Mouse (Mus musculus) layer of hippocampus, adult 11-12 months (tissue): ENCODE measurements around the gene Fam53b.

Experiments
- DNase-seq: peaks from one replicate; pipeline ENCODE4 v3.0.0; 2022; ENCODE audit warnings: low spot score

Fam53b gene

DNA sequence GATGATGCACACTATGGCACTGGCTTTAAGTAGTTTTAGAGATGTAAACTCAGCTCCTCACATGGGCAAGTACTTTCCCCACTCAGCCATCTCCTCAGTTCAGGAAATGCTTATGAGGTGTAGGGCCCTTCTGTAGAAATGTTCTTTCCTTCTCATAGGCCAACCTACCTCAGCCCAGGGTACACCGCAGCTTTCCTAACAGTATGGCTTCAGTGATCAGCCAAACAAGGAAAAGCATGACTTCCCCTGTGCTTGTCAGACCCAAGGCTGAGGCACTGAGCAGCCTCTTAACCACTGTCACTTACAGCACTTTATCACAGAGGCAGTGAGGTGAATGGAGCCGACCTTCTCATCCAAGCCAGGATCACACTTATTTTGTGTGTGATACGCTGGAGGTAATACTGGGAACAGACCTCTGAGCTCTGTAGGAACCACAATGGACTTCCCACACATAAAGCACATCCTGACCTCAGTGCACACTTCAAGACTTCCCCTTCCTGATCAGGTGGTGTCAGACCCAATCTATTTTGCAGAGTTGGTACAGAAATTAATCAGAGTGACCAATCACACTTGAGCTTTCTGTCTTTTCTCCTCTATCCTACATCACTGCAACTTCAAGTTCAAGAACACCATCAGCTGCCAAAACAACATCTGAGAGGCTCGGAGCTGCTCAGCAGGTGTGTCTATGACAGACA is 26.0 kb downstream of the Fam53b start:
- no peak for DNase-seq

DNA sequence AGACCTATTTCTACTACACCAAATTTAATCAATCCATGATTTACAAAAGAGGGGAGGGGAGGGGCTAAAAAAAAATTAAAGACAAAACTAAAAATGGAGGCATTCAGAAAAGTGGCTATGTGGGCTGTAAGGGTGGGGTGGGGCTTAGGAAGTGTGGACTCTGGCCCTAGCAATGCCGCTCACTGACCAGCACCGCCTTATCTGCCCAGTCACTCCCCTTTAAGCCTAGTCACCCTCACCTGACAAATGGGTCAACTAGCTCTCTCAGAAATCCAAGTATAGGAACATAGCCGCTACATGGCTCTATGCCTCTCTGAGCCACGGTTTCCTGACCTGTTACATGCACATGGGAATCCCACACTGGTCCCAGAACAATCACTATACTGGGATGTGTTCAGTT is 26.7 kb downstream of the Fam53b start:
- DNase-seq, result no peak

DNA sequence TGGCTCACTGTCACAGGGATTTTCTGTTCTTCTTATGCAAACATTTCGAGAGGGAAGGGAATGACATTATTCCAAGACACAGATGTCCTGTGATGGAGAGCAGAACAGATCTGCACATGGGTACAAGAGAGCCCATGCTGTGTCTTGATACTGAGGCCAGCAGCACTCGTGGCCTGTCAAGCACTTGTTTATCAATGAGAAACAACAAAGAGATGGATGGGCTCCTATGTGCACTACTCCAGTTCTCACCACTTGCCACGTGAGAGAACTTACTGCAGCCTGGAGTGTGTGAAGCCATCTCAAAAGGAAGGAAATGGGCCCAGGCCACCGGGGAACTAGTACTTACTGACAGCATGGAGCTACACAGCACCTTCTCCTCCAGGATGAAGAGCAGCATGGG is 27.2 kb downstream of the Fam53b start:
- DNase-seq, result no peak

- no peak for DNase-seq
Measured at GRCm38 (mm10) chr7:132786011-132786410, 27.7 kb downstream of the Fam53b start.

DNA sequence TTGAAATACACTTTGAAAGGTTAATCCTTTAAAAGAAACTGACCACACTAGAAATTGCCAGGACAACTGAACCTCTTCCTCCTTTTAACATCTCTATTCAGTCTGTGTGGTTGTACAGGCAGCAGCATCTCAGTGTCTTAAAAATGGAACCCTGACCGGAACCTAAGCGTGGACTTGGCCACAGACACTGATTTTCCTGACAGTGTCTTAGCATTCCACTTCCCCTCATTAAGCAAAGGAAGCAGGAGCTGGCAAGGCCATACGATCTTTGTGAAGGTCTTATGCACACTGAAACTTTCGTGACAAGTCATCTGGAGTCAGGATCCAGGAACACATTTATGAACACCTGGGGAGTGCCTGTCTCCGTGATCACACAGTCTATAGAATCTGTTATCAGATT is 29.6 kb downstream of the Fam53b start:
- DNase-seq, result no peak

DNA sequence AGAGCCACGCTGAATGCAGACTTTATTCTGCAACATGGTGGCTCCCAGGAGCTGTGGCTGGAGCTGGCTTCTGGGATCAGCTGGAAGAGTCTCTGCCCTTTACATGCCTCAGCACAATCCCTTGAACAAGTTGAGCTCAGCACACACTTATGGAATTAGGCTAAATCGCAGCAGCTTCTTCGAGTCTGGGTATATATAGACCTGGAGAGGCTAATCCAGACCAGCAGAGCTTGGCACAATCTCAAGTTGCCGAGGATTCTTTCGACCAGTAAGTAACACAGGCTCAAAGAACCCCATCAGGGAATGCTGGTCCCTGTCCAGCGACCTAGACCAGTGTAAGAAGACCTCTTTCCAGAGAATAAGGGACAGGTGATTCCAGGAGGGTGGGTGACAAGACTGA is 31.8 kb downstream of the Fam53b start:
- no peak for DNase-seq

DNA sequence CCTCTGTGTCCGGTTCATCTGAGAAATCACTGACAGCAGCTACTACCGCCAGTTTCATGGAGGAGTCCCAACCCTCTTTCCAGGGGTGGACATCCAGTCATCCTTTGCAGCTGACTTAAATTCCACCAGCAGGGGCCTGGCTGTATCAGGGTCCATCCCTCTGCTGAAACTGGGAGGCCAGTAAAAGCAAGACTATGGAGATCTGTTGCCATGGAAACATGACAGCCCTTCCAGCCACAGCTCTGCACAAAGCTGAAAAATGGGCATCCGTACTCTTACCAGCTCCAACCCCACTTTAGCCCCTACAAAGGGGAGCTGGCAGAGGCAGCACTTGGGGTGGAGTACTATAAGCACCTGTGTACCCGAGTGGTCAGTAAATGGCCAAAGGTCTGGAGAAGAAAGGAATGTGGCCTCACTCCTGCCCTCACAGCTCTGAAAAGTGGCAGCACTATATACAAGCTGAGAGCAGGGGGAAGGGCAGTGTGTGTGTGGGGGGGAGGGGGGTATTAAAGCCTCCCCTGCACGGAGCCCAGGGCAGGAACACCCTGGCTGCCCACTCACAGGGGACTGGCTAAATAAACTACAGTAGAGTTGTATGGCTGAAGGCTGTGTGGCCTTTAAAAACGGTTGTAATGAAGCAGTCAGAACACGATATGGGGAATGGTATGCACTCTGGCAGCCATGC is 32.4 kb downstream of the Fam53b start:
- no peak for DNase-seq

- no peak for DNase-seq
Measured at GRCm38 (mm10) chr7:132780611-132781010, 33.1 kb downstream of the Fam53b start.

- DNase-seq, result no peak
Measured at GRCm38 (mm10) chr7:132778630-132779029, 35.1 kb downstream of the Fam53b start.

DNA sequence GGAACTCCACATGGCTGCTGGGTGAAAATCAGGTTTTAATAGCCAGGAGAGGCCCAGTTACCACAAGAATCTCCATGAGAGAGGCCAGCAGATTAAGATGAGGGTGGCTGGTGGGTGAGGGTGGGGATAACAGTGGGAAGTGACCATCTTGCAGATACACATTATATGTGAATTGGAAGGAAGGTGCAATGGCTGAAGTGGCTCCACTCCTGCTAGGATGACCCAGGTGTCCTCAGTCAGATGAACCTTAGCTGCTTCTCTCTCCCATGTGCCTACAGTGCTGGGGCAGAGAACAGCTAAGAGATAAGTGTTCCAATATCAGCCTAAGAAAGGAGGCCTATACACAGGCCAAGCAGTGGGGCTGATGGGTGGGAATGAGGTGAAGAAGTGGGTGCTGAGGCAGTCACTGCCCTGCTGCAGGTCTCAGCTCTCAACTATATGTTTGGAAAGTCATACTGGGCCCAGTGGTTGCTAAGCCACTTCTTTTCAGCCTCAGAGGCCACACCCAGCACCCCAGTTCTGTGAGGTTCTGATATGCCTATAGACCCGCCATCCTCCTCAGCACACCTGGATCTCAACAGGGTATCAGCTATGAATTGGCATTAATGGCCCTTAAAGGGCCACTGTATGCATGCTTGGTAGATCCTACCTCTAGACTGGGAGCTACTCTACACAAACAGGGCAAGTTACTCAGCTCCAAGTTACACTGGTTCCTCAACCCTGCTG is 35.8 kb downstream of the Fam53b start:
- no peak for DNase-seq

DNA sequence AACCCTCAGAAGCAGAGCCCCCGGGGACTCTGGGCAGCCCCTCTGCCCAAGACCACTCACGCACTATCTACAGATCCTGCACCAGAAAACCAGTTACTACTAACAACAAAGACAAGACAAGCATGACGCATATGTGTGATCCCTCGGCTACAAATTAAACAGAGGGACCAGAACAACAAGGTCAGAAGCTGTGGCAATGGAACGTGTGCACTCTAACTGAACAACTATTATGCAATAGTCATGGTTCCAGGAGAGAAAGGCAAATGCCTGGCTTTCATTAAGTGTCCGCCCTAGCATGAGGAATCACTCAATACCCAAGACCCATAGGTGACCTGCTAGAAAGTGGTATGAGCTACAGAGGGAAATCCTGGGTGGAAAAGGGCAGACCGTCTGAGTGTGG is 36.6 kb downstream of the Fam53b start:
- no peak for DNase-seq

GRCm38 (mm10) chr7:132776338-132777111 is 37.2 kb downstream of the Fam53b start:
- no peak for DNase-seq

GRCm38 (mm10) chr7:132775922-132776321 is 37.8 kb downstream of the Fam53b start:
- no peak for DNase-seq

DNA sequence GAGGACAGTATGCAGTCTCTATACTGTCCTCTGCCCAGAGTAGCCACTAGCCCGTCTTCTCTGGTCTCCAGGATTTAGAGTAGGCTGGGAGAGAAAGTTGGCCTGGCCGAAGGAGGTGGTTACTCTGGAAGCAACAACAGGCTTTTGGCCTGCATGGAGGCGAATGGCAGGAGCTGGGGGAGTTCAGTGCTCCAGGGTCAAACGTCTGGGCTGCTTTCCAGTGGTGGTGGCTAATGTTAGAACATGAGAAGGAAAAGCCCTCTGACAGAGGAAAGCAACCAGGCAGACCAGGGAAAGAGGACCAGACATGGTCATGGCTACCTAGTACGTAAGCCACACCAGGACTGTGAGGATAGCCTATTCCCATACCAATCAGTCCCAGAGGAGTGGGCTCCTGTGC is 38.4 kb downstream of the Fam53b start:
- DNase-seq, result no peak

DNA sequence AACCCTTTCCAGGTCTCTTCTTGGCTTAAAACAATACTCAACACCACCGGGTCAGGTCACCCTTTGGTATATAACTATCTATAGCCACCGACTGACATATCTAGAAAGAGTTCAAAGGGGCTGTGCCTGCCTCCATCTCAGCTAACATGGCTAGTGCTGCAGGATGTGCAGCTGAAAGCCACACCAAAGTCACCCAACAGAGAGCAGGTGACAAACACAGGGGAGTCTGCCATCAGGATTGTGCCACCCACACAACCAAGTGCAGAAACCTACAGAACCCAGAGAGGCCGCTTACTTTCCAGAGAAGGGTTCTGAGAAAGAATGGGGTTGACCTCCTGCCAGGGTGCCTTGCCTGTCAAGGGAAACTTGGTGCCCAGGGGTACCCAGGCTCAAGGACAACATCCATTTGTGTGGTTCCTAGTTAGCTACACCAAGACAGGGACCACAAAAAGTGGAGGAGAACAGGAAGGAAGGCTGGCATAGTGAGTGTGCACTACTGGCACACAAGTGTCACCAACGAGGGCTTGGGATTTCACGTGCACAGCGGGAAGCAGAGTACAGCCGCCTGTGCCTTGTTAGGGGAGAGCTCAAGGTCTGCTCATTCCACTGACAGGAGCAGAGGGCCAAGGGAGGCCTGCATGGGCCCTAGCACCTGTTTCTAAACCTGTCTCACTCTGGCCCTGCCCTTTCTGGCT is 40.5 kb downstream of the Fam53b start:
- DNase-seq, result no peak

DNA sequence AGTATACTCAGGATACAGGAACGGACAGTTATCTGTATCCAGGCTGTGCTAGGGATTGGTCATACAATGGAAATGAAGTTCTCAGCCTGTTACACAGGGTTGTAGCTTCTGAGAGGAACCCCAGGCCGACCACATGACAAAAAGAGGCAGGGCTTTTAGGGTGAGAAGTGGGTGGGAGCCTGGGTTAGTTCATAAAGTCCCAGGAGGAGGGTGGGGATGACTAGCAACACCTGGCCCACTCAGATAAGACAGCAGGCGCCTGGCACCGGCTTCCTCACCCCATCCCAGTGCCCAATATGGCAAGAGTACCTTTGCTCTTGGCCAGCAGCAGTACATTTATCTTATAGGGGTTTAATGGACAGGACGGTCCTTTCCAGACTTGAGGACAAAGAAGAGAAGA is 41.2 kb downstream of the Fam53b start:
- DNase-seq, result no peak

DNA sequence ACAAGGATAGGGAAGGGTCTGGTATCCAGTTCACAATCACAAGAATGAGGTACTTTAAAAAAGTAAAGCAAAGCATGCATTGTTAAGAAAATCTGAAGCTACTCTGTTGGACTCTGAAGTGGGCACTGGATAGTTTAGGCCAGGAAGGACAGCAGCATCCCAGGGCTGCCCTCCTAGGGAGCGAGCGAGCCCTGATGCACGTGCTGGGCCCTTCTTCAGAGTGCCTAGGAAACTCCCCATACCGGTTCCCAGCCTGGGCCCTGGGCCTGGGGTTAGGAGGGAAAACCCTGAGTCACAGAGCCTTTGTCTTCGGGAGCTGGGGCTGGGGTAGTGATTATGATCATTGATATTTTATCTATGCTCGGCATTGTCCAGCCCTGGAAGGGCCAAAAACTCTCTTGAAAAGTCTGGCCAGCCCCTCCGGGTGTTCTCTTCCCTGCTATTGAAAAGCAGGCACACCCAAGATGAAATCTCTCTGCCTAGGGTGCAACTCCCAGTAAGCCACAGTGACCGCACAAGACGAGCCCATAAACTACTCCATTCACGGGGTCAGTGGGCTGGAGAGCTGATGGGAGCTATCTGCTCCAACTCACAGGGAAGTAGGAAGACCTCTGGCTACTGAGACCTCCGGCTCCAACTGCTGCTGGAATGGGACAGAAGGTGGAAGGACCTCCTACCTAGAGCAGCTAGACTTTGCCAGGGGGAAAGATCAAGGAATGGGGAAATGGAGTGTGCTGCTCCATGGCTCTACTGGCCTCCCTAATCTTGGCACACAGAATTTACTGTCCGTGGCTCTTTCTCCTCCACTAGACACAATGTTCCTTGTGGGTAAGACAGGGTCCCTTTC is 45.0 kb downstream of the Fam53b start:
- no peak for DNase-seq

DNA sequence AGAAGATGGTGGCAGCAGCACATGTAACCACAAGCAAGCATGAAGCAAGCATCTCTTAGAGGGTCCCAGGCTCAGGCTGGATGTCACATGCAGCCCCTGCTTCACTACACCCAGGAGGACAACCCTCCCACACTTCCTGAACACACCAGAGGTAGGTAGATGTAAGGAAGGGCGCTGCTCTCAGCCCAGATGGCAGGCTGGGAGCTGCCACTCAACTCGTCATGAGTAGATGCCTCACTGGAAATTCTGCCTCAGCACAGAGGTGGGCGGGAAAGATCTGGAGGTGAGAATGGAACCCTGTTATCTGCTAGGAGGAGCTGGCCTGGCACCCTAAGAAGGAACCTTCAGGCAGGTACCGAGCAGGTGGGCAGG is 45.7 kb downstream of the Fam53b start:
- DNase-seq, result no peak

DNA sequence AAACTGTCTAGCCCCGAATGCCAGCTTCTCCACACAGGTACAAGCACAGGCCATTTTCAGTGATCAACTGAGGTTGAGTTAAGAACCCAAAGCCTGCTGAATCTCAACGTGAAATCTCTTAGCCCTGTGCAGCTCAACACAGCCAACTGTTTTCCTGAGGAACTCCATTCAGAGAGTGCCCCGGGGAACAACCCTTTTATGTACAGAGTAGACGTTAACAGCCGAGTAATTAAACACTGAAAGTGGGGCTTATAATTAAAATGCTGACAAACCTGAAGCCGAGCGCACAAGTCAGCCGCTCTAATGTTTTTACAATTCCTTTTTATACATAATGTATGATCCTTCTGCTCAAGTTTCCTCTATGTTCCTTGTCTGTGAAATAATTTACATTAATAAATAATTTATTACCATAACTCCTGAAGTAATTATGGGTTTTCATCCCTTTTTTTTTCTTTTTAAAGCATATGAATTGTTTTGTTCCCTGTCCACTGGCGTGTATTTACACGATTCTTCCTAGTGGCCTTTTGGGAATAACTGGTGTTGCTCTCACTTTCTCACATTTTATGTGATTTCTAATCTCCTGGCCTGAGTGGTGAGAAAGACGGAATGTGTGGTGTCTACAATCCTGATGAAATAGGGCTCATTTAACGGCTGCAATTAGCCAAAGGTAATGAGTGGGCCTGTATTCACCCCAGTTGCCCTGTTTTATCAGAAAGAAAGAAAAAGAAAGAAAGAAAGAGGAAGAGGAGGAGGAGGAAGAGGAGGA is 46.3 kb downstream of the Fam53b start:
- no peak for DNase-seq

GRCm38 (mm10) chr7:132766235-132766871 is 47.3 kb downstream of the Fam53b start:
- no peak for DNase-seq
